Mouse (Mus musculus): ENCODE measurements around the gene Col18a1.

Gene Col18a1

GRCm38 (mm10) chr10:77068469-77068868 is 97.9 kb downstream of the Col18a1 start:
- DNase-seq (ENCODE audit: low spot score in 2 of 2) = no peak

- DNase-seq (ENCODE audit: low spot score in 2 of 2) = no peak
Measured at GRCm38 (mm10) chr10:77064659-77065058, 101.7 kb downstream of the Col18a1 start.

GRCm38 (mm10) chr10:77064239-77064638 is 102.1 kb downstream of the Col18a1 start:
- no peak for DNase-seq (ENCODE audit: low spot score in 2 of 2)

DNA sequence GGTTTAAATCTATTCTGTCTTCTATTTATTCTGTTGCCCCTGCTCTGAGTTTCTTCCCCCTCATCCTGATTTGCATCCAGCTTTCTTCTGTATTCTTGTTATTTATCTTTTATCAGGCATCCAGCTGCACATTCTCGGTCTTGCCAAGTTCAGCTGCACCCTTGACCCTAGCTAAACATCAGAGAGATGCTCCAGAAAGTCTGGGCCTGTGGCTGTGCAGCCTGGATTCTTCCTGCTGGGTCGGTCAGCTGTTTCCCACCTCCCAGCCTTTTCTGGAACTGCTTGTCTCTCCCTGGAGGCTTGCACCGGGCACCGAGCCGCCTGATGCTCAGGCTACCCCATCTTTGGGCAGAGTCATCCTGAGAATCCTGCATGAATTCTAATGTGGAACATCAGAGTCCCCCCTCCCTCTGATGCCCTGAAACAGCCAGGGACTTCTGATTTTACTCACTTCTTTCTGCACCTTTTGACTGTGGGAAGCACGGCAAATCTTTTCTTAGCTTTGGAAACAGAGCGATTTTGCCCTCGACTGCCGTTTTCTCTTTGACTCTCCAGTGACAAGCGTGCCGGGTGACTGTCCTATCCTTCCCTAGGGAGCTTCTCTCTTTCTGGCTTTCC is 103.8 kb downstream of the Col18a1 start:
- DNase-seq (ENCODE audit: low spot score in 2 of 2) = peak in 1 of 2 experiments; percentile 15

GRCm38 (mm10) chr10:77061426-77061825 is 104.9 kb downstream of the Col18a1 start:
- no peak for DNase-seq (ENCODE audit: low spot score in 2 of 2)

GRCm38 (mm10) chr10:77056768-77057167 is 109.6 kb downstream of the Col18a1 start:
- no peak for DNase-seq (ENCODE audit: low spot score in 2 of 2)

DNA sequence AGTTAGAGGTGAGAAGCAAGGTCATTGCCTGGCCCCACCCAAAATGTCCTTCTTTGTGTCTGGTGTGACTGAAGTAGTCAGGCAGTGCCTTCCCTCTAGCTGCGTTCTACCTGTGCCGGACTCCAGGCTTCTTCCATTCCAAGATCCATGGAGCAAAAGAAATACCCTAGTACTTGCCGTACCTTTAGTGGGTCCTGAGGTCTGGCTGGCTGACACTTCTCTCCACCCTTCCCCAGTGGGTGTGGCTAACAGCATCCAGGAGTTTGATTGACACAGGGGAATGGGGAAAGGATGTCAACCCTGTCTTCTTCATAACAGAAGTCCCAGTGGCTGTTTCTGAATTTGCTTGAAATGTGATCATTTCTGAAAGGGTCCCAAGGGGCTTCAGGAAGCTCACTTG is 117.7 kb downstream of the Col18a1 start:
- DNase-seq (ENCODE audit: low spot score in 2 of 2) = no peak

DNA sequence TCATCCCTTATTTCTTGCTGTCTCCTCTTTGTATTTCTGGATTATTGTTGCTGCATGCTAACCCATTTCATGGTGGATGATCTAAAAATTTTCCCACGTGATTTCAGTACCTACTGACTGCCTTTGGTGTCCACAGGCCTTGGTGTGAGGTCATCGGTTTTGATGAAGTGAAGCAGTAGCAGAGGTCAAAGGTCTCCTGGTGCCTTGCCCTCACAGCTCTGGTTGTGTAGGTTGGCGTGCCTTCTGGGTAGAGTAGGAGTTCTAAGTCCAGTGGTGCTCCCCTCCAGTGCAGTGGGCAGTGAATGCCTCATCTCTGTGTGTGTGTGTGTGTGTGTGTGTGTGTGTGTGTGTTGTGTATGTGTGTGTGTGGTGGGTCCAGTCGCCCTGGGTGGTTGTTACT is 118.2 kb downstream of the Col18a1 start:
- DNase-seq (ENCODE audit: low spot score in 2 of 2) = no peak

- no peak for DNase-seq (ENCODE audit: low spot score in 2 of 2)
Measured at GRCm38 (mm10) chr10:77038579-77039174, 127.7 kb downstream of the Col18a1 start.

DNA sequence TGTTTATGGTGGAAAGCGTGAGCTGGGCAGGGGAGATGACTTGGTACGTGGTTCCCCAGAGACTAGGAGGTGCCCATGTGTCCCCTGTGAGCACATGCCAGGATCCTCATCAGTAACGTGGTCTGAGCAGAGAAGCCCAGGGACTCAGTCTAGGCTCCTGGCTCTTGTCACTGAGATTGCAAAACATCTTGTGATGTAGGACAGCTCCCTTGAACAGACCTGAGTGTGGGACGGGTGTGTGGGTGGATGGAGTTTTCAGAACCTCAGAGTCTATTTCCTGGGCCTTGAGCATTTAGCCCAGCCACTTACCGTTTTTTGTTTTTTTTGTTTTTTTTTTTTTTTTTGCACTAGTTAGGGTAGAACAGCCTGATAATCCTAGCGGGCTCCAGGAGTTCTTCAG is 130.9 kb downstream of the Col18a1 start:
- DNase-seq (ENCODE audit: low spot score in 2 of 2) = no peak

GRCm38 (mm10) chr10:77033323-77034025 is 132.9 kb downstream of the Col18a1 start:
- DNase-seq (ENCODE audit: low spot score in 2 of 2) = peak; percentile 7 to 54

- peak; percentile 94 for DNase-seq (ENCODE audit: low spot score in 2 of 2)
Measured at GRCm38 (mm10) chr10:77032591-77033322, 133.6 kb downstream of the Col18a1 start.

GRCm38 (mm10) chr10:77031768-77032375 is 134.5 kb downstream of the Col18a1 start, which contains the start of gene Slc19a1:
TSS of gene Slc19a1 (plus strand) at chr10:77032241.
- DNase-seq (ENCODE audit: low spot score in 2 of 2) = no peak

DNA sequence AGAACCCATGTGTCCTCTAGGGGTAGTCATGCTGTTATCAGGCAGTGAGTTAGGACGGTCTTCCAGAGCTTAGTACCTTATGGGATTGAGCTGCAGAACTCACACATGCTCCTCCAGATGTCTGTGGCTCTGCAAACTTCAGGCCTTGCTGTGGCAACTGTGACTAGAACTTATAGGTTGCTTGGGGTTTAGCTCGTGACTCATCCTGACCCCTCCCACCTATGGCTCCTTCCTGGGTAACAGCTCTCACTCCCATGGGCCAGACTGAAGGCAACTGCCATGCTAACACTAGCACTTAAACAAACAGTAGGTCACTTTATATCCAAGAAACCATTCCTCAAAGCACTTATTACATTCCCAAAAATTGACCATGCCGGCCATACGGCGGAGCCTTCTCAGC is 135.7 kb downstream of the Col18a1 start:
- DNase-seq (ENCODE audit: low spot score in 2 of 2) = no peak

- DNase-seq (ENCODE audit: low spot score in 2 of 2) = no peak
Measured at GRCm38 (mm10) chr10:77029761-77030160, 136.6 kb downstream of the Col18a1 start.

- no peak for DNase-seq (ENCODE audit: low spot score in 2 of 2)
Measured at GRCm38 (mm10) chr10:77028782-77029296, 137.5 kb downstream of the Col18a1 start.

GRCm38 (mm10) chr10:77026944-77027343 is 139.4 kb downstream of the Col18a1 start:
- no peak for DNase-seq (ENCODE audit: low spot score in 2 of 2)

- no peak for DNase-seq (ENCODE audit: low spot score in 2 of 2)
Measured at GRCm38 (mm10) chr10:77024231-77024630, 142.1 kb downstream of the Col18a1 start.

- DNase-seq (ENCODE audit: low spot score in 2 of 2) = peak in 1 of 2 experiments; percentile 52
Measured at GRCm38 (mm10) chr10:77022301-77023130, 143.8 kb downstream of the Col18a1 start.

GRCm38 (mm10) chr10:77021399-77022052 is 144.8 kb downstream of the Col18a1 start:
- peak; percentile 64 to 67 for DNase-seq (ENCODE audit: low spot score in 2 of 2)
